Mouse (Mus musculus) liver, embryonic 14.5 days (tissue): ENCODE data around the gene Otogl.

Experiments
- CTCF ChIP-seq: IDR thresholded peaks from 2 replicates; pipeline ENCODE4 v1.5.1; 2016; ENCODE audit warnings: antibody characterized with exemption, low read depth, control low read depth
- EP300 ChIP-seq: IDR thresholded peaks from 2 replicates; pipeline ENCODE4 v1.6.1; 2016; ENCODE audit warnings: antibody characterized with exemption, low read depth

- TF ChIP-seq EP300 (no peak), CTCF (no peak)
Observed at GRCm38 (mm10) chr10:107805203-107805602, 106.7 kb downstream of the Otogl start.
